Mouse (Mus musculus) thymus, postnatal 4 days (tissue): ENCODE results near the gene Zfp94.
"Not testable (repeated sequence)": the region's sequence is repeated elsewhere in the genome, so short reads cannot be mapped to it uniquely, and the experiment has no call there.

ENCODE experiments used
- DNase-seq: peaks from one replicate; pipeline ENCODE4 v3.0.0; 2021

Gene Zfp94

GRCm38 (mm10) chr7:24315726-24316566 is 520 bp downstream of the Zfp94 start:
- no peak for DNase-seq

- peak; percentile 62 for DNase-seq
These were observed 15.6 kb downstream of the Zfp94 start, which contains the start of gene Zfp61 for GRCm38 (mm10) chr7:24300771-24301282. Gene Zfp61 (minus strand): TSS chr7:24301232.

DNA sequence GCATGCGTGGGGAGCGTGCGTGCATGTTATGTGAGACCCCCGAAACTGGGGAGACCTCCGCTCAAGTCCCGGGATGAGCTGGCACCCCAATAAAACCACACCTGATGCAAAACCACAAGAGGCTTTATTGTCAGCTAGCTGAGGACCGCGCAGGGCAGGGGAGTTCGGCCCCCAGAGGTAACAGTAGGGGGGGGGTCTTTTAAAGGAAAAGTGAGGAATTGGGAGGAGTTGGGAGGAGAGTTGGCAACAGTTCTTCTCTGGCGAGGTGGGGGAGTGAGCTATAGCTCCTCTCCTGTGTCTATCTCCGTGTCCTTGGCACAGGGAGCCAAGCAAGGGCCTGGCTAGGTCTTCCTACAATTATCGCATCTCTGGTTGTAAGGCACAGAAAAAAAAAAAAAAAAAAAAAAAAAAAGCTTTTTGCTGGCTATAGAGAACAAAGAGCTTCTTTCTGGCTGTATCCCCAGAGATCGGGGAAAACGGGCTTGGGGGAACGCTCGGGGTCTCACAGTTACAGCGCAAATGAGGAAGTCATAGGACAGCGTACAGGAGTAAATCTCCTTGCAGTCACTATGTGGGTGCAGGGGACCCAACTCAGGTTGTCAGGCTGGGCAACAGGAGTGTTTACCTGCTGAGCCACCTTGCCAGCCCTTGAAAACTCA is 16.5 kb downstream of the Zfp94 start:
- peak; percentile 22 for DNase-seq

DNA sequence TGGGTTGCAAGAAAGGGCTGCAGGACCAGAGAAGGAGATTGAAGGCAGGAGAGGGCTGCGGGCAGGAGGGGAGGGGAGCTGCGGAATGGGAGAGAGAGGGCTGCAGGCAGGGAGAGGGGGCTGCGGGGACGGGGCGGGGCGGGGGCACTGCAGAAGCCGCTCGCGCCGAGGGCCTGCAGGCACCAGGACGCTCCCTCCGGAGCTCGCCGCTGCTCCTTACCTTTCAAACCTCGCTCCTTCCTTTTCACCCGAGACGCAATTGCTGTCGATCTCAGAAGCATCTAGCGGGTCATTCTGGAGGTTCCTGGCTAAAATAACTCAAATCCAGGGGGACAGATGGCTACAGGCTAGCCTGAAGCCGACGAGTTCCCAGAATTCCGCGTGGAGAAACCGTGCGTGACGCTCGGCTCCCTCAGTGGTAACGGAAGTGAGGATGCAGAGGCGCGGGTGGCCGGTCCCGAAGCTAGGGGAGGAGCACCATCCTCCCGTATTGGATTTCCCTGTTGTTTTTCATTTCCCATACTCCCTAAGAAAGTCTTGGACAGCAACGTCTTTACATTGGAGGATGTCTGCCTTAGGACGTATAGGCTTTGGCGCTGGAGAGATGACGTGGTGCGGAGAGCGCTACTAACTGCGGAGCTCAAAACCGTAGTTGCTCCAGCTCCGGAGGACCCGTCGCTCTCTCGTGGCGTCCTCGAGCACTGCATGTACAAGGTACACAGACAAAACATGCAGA is 17.3 kb downstream of the Zfp94 start:
- peak; percentile 87 for DNase-seq

DNA sequence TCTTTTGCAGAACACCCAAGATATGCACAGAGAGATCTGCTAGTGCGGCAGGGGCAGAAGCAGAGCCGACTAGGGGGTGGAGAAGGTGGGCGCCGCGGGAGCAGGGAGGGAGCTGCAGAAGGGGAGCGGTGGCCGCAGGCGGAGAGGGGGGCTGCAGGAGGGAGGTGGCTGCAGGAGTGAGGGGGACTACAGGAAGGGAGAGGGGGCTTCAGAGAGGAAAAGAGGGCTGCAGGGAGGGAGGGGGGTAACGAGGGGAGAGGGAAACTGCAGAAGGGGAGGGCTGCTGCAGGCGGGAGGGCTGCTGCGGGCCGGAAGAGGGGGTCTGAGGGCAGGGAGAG is 17.9 kb downstream of the Zfp94 start:
- DNase-seq: peak; percentile 62

DNA sequence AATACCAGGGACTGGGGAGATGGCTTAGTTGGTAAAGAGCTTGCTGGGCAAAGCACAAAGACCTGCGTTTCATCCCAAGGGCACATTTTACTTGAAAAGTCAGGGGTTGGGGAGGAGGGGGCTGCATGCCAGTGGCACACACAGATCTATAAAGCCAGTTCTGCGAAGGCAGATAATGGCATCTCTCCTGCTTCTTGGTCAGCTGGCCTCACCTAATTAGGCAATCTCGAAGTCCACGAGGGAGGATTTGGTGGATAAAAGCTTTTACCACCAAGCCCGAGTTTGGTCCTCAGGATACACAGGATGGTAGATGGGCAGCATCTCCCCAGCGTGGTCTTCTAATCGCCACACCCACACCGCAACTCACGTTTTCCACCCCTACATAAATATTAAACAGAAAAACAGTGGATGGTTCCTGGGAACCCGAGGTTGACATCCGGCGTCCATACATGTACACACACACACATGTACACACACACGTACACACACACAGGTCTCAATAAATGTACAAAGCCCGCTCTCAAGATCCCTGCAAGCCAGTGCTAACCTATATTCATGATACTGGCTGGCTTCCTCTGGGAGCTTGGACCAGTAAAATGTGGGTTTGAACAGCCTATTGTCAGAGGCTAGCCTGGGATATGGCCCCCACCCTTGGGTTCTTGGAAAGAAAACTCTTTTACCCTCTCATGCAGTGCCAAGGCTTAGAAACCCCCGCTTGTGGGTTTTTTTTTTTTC is 18.9 kb downstream of the Zfp94 start:
- DNase-seq: no peak

DNA sequence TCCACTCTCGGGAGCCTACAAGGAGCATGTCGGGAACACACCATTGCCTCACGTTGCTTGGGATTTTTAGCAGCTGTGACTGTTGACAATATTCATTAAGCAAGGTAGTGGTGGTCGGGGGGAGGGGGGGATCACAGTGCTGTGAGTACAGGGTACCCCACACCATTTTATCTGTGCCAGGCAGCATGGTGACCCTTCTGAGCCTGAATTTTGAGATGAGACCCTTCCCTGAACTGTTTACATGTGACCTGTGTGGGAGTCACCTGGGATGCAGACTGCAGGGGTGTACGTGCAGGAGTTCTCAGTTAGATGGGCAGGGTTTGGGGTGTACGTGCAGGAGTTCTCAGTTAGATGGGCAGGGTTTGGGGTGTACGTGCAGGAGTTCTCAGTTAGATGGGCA is 20.1 kb downstream of the Zfp94 start:
- no peak for DNase-seq

DNA sequence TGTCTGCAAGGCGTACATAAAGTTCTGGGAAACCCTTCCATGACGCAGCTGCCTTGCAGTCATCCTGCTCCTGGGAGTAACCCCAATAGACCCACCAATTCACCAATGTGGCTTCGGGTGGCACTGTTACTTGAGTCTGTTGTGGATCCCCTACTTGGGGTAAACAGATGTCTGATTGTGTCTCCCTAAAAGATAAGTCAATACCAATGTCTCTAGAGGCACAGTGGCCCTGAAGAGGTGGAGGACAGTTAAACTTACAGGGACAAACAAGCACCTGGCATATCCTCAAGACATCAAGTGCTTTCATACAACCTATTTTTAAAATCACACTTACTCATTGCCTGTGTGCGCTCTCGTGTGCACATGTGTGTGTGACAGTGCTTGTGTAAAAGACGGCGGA is 21.1 kb downstream of the Zfp94 start:
- no peak for DNase-seq

GRCm38 (mm10) chr7:24294763-24295162 is 21.7 kb downstream of the Zfp94 start:
- no peak for DNase-seq

DNA sequence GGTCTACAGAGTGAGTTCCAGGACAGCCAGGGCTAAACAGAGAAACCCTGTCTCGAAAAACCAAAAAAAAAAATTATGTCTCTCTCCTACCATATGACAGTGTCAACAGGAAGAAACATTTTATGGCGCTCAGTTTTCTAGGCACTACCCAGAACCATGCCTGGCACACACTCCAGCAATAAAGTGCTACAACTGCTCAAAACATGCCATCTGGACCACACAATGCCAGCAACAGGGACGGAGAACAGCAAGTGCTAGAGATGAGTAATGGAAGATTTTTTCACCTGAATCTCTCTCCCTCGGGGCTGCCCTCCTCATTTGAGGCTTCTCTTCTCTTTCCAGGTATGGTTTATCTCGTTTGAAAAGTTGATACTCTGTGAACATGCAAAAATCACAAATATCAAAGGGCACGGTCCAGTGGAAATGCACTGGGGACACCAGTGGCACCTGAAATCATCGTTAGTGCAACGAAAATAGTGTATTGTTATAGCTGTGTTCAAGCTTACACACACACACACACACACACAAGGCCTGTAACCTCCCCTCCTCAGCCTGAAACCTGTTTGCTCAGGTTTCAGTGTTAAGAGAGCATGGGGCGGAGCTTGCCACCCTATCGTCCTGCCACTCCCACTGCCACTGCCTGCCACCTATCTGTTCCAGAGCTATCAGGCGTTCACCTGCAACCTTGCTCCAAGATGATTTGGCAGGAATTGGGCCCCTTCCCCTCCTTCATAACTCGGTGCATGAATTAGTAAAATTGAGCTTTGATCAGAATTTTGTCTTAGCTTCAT is 23.2 kb downstream of the Zfp94 start:
- no peak for DNase-seq

DNA sequence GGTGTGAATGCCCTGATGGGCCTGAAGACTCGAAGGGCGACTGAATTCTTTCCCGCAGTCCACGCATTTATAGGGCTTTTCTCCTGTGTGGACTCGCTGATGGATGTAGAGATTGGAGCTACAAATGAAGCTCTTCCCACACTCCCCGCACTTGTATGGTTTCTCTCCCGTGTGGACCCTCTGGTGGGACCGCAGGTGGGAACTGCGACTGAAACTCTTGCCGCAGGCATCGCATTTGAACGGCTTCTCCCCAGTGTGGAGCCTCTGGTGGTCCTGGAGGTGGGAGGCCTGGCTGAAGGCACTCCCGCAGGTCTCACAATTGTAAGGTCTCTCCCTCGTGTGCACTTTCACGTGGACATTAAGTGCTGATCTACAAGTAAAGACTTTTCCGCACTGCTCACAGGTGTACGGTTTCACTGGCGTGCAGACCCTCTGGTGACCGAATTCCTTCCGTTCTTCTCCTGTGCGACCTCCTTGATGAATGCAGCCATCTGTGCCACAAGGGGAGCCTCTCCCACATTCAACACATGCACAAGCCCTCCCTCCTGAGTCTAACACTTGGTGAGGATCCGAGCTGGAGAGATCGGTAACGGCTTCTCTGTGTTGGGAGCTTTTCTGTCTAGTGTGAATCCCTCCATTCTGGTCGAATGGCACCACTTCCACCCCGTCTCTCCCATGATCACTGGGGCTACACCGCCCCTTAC is 24.9 kb downstream of the Zfp94 start:
- no peak for DNase-seq

GRCm38 (mm10) chr7:24290106-24290693 is 26.3 kb downstream of the Zfp94 start:
- DNase-seq: no peak

GRCm38 (mm10) chr7:24288512-24288911 is 28.0 kb downstream of the Zfp94 start:
- DNase-seq: no peak

DNA sequence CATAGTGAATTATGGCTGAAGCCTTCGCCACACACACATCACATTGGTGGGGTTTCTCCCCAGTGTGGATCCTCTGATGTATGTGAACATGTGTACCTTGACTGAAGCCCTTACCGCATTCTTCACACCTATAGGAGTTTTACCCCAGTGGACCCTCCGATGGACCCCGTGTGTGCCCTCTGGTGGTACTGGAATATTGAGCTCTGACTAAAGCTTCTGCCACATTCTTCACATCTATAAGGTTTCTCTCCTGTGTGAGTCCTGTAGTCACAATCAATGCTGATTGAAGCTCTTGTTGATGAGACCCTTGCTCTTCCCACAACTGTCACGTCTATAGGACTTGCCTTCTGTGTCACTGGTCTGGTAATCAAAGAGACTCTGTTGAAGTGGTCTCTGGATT is 28.8 kb downstream of the Zfp94 start:
- DNase-seq: peak; percentile 56

GRCm38 (mm10) chr7:24286916-24287315 is 29.6 kb downstream of the Zfp94 start:
- no peak for DNase-seq

DNA sequence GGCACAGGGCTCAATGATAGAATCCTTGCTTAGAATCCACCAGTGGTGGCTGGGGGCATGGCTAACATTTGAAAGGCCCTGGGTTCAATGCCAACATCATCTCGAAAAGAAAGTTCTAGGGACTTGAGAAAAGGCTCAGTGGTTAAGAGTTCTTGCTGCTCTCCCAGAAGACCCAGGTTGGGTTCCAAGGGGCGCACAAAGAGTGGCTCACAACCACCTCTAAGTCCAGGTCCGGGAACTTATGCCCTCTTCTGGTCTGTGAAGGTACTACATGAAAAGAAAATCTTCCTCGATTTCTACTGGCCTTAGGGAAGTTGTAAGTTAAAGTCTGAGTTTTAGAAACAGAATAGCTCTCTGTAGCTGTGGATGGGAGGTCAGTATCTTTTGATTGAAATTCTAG is 30.4 kb downstream of the Zfp94 start:
- DNase-seq: no peak

GRCm38 (mm10) chr7:24280858-24281145 is 35.7 kb downstream of the Zfp94 start:
- no peak for DNase-seq

DNA sequence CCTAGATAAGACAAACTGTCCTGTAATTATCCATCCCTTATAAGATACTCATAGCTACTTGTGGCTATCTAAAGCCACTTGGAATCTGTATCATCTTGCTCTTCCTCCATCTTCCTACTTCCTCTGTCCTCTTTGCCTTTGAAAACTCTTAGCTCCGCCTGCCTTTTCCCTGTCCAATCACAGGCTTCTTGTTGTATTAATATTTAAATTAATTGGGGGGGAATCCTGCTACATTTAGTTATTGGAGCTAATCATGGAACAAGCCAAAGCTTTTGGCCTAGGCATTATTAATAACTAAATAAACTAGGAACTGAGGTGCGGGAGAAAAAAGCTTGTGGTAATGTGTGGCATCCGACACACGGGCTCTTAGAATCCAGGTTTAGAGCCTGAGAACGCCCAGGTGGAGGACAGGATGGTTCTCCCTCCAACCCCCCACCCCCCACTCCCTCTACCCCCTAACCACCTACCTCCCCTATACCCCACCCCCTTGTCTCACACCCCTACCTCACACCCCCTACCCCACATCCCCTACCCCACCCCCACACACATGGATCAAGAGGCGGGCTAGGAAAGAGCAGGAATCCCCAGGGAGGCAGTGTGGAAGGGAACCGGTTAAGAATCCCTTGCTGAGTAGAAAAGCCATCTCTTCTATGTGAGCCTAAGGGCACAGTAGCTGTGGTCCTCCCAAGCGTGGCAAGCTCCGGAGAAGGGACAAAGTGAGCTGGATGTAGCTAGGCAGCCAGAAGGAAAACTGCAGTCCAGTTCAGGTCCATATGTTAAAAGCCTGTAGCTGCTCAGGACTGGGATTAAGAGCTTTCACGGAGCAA is 36.2 kb downstream of the Zfp94 start:
- DNase-seq: no peak

GRCm38 (mm10) chr7:24278771-24279170 is 37.7 kb downstream of the Zfp94 start:
- DNase-seq: not testable (repeated sequence)

DNA sequence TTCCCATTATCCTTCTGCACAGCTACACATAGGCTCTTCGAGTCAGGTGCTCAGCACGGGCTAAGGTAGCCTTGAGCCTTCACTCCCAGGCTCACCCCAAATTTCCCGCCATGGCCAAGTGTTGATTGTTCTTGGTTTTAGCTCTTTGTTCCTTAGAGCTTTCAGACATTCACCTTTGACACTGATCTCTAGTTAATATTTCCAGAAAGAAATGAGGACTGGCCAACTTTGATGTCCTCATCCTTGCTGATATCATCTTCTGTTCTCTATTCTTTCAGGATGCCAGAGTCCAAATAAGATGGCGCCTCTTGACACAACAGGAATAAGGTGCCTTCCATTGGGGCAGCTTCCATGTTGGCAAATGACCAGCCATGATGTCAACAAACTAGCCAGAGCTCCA is 42.0 kb downstream of the Zfp94 start:
- DNase-seq: no peak
